Mouse (Mus musculus) embryonic fibroblast, embryonic 13.5 days (primary cell): ENCODE measurements at regions not wholly inside any gene's neighbourhood (a gene's known extent, or its start where the extent isn't known, plus 50 kb on each side); places are given as distances from the start of the nearest gene placed in this dataset.

ENCODE experiments used
- CTCF ChIP-seq: IDR thresholded peaks from 2 replicates; pipeline ENCODE4 v1.5.1; 2011; ENCODE audit warnings: mild to moderate bottlenecking, control low read depth, low read length, moderate library complexity, borderline replicate concordance; ENCODE audit not compliant: insufficient read depth
- POLR2A ChIP-seq: IDR thresholded peaks from 2 replicates; pipeline ENCODE4 v1.6.1; 2011; ENCODE audit warnings: low read depth, mild to moderate bottlenecking, control low read depth, low read length, moderate library complexity

GRCm38 (mm10) chr8:12184666-12185065, 94.0 kb upstream of the A230072I06Rik start:
- TF ChIP-seq POLR2A = no peak
- no peak for TF ChIP-seq CTCF
